Mouse (Mus musculus): ENCODE measurements around the gene Flywch2.

The Flywch2 gene

DNA sequence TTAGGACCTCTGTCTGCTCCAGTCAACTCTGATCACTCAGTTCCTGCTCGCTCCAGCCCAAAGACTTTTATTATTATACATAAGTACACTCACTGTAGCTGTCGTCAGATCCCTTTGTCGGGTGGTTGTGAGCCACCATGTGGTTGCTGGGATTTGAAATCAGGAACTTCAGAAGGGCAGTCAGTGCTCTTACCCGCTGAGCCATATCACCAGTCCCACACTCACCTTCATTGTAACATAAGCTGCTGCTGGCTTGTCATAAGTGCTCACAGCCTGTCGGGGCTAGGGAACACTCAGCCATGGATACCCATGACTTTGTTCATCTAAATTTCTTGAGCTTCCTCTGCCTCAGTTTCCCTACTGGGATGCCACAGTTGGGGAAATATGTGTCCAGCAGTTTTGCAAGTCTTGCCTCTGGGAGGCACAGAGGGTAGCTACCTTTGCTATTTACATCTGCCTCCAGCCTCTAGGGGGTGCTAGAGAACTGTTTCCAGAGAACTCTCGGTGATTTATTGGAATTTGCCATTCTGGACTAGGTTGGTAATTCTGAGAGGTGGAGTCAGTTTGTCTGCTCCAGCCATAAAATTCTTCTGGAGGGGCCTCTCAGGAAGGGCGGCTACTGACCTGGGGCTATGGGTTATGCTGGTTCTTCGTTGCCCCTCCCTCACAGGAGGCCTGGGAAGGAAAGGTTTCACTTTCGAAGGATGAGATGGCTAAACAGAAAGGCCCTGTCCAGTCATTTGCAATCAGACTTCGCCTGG lies 37.1 kb downstream of the Flywch2 start:
- DNase-seq (ENCODE audit: low spot score in 2 of 2), result peak in 1 of 2 experiments; percentile 54

DNA sequence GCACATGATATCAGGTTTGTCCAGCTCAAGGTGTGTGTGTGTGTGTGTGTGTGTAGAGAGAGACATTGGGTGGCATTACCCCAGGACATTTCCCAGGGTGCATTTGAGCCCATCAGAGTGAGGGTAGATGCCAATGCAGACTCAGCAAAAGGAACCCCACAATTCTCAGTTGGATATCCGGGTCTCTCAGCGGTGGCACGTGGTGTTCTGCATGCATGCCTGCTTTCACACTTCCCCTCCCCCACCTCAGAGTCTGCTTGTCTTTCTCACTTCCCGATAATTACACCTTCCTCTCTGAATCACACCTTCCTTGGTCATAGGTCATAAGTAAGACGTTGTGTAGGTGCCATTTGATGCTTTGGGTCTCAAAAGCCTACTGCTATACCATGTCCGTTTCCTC lies 37.9 kb downstream of the Flywch2 start:
- peak in 1 of 2 experiments; percentile 35 for DNase-seq (ENCODE audit: low spot score in 2 of 2)

DNA sequence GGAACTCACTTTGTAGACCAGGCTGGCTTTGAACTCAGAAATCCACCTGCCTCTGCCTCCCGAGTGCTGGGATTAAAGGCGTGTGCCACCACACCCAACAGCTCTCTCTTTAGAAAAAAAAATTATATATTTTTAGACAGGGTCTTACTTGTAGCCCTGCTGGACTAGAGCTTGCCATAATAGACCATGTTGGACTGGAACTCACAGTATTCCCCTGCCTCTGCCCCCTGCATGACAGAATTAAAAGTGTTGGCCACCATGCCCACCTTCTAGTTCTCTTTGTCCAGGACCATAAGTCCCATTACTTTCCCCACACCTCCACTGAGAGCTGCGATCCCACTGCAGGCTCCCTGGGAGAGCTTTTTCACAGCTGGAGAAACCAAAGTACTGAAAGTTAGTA lies 38.4 kb downstream of the Flywch2 start:
- DNase-seq (ENCODE audit: low spot score in 2 of 2), result no peak

GRCm38 (mm10) chr17:23746767-23747166 lies 39.1 kb downstream of the Flywch2 start:
- no peak for DNase-seq (ENCODE audit: low spot score in 2 of 2)

GRCm38 (mm10) chr17:23746311-23746710 lies 39.6 kb downstream of the Flywch2 start:
- no peak for DNase-seq (ENCODE audit: low spot score in 2 of 2)

GRCm38 (mm10) chr17:23745301-23746251 lies 40.3 kb downstream of the Flywch2 start, which contains the start of gene Kremen2:
Kremen2 (minus strand) TSS chr17:23745833.
- DNase-seq (ENCODE audit: low spot score in 2 of 2), result no peak

DNA sequence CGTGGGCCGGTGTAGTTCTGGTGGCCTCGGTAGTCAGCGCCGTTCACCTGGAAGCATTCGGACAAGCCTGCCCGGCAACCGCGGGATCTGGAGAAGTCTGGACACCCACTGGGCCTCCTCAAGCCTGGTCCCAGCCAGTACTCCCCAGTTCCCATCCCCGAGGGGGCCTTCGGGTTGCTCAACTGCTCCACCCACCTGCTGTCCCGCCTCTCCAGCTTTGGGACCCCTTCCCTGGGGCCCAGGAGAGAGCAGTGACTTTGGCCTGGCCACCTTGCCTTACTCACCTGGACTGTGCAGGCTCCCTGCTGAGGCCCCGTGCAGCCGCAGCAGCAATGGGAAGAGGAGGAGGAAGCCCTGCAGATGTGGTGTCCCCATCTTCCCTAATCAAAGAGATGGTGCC lies 41.2 kb downstream of the Flywch2 start:
- no peak for DNase-seq (ENCODE audit: low spot score in 2 of 2)

- DNase-seq (ENCODE audit: low spot score in 2 of 2), result no peak
Observed at GRCm38 (mm10) chr17:23744076-23744475, 41.8 kb downstream of the Flywch2 start.

DNA sequence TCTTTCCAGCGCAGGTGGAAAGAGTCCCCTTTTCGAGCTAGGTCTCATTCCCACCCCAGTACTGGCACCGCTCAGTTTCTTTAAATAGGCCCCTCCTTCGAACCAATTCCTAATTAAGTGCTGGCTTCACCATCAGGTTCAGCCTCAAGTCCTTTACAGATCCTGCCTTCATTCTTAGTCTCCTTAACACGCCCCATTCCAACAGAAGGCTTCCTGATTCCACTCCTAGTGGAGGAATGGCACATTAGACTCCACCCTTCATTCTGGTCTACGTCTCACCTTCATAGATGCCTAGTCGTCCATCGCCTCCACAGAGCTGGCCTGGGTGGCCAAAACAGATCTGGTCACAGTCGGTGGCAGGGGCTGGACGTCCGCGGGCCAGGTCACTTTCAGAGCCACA lies 42.9 kb downstream of the Flywch2 start:
- no peak for DNase-seq (ENCODE audit: low spot score in 2 of 2)

DNA sequence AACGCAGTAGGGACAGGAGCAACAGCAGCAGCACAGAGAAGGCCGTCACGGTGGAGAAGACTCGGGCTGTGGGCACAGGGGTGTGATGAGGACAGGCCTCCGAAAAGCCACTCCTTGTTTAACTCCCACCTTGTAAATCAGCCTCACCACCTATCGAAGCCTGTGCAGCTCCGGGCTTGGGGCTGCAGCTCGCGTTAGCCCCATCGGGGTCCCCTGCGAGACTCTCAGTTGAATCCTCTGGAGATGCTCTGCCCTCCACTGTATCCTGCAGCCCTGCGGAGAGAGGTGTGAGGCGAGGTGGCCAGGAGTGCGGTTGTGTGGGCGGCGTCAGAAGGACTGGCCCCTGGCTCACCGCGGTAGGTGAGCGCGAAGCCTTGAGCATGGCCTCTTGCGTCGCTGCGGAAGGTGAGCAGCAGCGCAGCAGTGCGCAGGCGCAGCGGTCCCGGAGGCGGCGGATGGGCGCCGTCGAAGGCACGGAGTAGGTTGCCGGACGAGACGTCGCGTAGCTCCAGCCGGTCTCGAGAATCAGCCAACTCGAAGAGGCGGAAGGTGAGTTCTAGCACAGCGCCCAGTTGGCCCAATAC lies 43.6 kb downstream of the Flywch2 start:
- DNase-seq (ENCODE audit: low spot score in 2 of 2), result peak in 1 of 2 experiments; percentile 41

DNA sequence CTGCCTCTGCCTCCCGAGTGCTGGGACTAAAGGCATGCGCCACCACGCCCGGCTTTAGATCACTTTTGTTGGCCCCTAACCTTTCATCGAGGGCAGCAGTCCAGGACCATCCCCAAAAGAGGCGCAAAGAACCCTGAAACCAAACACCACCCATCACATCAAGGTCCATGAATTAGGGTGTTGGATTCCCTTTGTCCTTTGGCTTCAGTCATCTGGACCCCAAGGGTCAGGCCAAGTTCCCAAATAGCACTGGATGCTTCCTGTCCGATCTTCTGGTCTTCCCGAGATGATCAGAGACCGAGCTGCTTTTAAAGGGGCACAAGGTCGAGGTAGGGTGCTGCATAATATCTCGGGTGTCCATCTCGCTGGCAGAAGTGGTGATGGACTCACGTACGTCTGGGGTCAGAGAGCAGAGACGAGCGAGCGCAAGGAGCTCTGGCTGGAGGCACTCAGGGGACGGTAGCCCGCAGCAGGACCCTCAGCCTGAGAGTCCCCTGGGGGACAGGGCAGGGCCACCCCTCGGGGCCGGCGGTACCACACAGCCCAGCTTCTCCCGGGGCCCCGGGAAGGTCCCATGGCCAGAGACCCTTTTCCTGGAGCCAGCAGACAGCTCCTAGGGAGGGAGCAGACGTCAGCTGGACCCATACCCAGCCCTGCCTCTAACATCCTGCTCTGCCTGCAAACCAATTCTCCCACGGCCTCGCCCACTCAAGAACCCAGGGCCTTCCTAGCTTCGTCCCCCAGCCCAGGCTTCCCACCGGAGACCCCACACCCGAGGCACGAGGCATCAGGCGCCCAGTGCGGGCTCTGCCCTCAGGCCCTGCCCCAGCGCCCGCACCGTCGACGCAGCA lies 44.3 kb downstream of the Flywch2 start:
- no peak for DNase-seq (ENCODE audit: low spot score in 2 of 2)

DNA sequence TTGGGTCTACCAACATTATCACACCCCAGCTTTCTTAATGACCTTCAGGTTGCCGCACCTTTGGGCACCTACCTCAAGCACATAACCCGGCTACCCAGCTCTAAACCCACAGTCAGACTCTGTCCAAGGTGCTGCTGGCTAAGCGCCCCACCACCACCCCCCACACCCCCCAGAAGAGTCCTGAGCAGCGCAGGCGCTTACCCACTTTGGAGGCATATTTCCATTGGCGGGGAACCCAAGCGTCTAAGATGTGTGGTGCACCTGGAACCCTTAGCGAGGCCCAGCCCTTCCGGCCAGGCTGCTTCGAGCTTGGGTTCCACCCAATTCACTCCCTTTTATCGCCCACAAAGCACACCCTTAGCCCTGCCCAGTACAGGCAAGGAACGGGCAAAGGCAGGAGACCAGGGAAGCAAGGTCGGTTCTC lies 45.3 kb downstream of the Flywch2 start, which contains the start of gene Paqr4:
Gene Paqr4 (minus strand): TSS at position 270 of the 424 bp plus-strand sequence.
- DNase-seq (ENCODE audit: low spot score in 2 of 2), result peak in 1 of 2 experiments; percentile 28

DNA sequence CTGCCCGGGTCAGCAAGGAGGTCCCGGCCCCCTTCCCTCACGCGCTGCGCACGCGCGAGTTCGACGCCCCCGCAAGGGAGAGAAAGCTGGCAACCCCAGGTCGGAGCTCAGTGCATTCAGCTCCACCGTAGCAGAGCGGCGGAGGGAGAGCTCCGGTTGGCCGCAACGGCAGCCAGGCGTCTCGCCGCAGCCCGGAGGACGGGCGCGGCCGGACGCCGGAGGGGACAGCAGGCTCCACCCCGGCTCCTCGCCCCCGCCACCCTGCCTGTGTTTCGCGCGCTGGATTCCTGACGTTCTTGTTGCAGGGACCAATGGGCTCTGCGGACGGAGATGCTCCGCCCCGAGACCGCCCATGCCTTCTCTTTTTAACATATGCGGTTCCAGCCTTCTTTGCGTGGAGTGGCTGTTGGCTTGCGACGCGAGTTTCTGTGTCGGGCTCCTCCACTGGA lies 45.7 kb downstream of the Flywch2 start:
- peak; percentile 71 to 76 for DNase-seq (ENCODE audit: low spot score in 2 of 2)

GRCm38 (mm10) chr17:23739202-23740135 lies 46.4 kb downstream of the Flywch2 start:
- peak in 1 of 2 experiments; percentile 21 for DNase-seq (ENCODE audit: low spot score in 2 of 2)

GRCm38 (mm10) chr17:23738836-23739201 lies 47.1 kb downstream of the Flywch2 start:
- DNase-seq (ENCODE audit: low spot score in 2 of 2), result no peak

DNA sequence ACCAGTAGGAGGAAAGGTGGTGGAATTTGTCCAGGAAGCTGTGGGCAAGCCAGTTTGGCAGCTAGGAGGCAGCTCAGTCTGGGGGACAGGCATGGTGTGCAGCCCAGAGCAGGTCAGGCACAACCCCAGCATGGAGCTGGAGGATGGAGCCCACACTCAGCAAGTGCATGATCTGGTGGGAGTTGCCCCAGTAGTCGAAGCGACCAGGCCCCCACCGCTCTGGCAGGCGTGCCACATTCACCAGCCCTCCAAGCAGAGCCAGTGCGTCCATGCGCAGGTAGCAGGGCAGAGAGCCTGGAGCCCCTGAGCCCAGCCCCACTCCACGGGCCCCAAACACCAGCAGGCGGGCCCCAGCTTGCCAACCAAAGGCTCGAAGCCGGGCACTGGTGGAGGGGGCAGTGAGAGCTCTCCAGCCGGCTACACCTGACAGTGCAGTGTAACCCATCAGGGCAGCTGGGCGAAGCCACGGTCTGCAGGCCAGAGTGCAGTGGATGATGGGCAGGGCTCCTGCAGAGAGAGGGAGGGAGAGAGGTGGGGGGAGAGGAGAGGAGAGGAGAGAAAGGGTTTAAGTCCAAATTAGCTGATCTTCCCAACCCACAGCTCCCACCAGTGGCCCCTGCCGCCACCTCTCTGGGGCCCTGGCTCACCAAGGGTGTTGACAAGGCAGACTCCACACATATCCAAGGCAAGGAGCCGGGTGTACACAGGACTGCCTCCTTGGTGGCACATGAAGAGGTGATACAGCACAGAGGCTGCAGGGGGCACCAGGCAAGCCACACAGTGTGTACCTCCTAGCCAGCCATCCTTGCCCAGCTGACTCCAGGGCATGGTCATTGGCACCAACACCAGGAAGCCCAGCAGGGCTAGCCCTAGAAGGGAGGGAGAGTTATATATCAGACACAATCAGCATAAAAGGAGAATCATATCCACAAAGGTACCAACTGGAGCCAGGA lies 48.1 kb downstream of the Flywch2 start:
- DNase-seq (ENCODE audit: low spot score in 2 of 2), result no peak

DNA sequence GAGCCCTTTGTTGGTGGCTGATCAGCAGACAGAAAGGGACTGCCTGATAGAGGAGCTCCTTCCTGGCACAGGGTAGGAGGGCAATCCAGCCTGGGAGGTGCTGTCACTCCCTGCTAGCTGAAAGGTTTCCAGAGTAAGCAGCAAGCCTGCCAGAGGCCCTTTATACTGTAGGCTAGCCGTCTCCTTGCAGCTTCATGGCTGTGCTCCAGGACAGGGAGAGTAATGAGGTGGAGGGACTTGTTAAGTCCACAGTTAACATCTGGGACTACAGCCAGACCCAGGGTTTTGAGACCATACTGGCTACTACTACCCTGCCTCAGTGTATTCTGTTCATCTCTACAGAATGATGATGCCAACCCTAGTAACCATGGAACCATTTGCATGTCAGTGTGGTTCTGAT lies 51.5 kb downstream of the Flywch2 start:
- DNase-seq (ENCODE audit: low spot score in 2 of 2), result no peak

- DNase-seq (ENCODE audit: low spot score in 2 of 2), result no peak
Observed at GRCm38 (mm10) chr17:23730441-23730840, 55.4 kb downstream of the Flywch2 start.
